In genomic region chr2:65003433-65003832, GRCm38 (mm10) we compare ENCODE assay signal across 8 mouse cellular contexts. TPM values are rescaled to one million over a fixed set of nuclear protein-coding genes. Genes with fewer than 3 reads are reported as not detected.
A peak's percentile ranks its signal among the peaks of the same experiment; 100 is the strongest.
DNase-seq lines count a peak whose midpoint lies in the region; ATAC-seq lines count a peak whose summit lies in the region.

No protein-coding gene starts in this region.

- H3K27ac ChIP-seq in embryonic facial prominence, embryonic 14.5 days (replicated peaks; ENCODE audit: low read depth, low read length), result no peak overlapping the region

- H3K4me2 ChIP-seq in embryonic facial prominence, embryonic 14.5 days (ENCODE audit: low read depth, low read length), result no peak overlapping the region

- no peak overlapping the region for H3K9ac ChIP-seq in embryonic facial prominence, embryonic 14.5 days (ENCODE audit: low read depth, low read length)

- 45% methylated on average over 2 of the region's 2 CpGs for WGBS in embryonic facial prominence, embryonic 14.5 days

- no peaks in the 10 kb centered on the region for H3K27me3 ChIP-seq in embryonic facial prominence, embryonic 14.5 days (replicated peaks; ENCODE audit: control insufficient read depth, insufficient read depth, low read length)

- H3K4me1 ChIP-seq in embryonic facial prominence, embryonic 14.5 days (ENCODE audit: control insufficient read depth, insufficient read depth, low read length), result no peaks in the 10 kb centered on the region

- H3K9me3 ChIP-seq in embryonic facial prominence, embryonic 14.5 days (ENCODE audit: control insufficient read depth, low read length), result no peaks in the 10 kb centered on the region

- no peak overlapping the region for H3K4me3 ChIP-seq in embryonic facial prominence, embryonic 14.5 days (ENCODE audit: low read depth, low read length)

- no peaks in the 10 kb centered on the region for H3K36me3 ChIP-seq in embryonic facial prominence, embryonic 14.5 days (ENCODE audit: control insufficient read depth, insufficient read depth, low read length)

- peak; percentile 13 for DNase-seq in gastrocnemius, postnatal 10 days
- no peak for DNase-seq in gastrocnemius, adult 8-10 months (ENCODE audit: low spot score in 2 of 2)
- DNase-seq in thymus, postnatal 0 days (ENCODE audit: low spot score), result peak; percentile 5
- DNase-seq in thymus, postnatal 10 days (ENCODE audit: low spot score in 2 of 2), result no peak
- DNase-seq in embryonic facial prominence, embryonic 14.5 days (ENCODE audit: low spot score), result peak; percentile 10
- DNase-seq in ovary, postnatal 36 days (ENCODE audit: low spot score), result peak; percentile 48
- DNase-seq in urinary bladder, postnatal 25 days (ENCODE audit: low spot score), result no peak
- no peak for DNase-seq in natural killer cell, adult 2 months (ENCODE audit: low spot score in 2 of 2)

- ATAC-seq in embryonic facial prominence, embryonic 14.5 days (ENCODE audit: low read depth), result no peak

RNA-seq across cellular contexts. Expression of gene Grb14, which starts 21.4 kb away (rescaled TPM):
- total RNA-seq in gastrocnemius, postnatal 10 days (2021), result 10 to 100 TPM; 13.6 to 18.7 TPM
- total RNA-seq in gastrocnemius, adult 8-10 months (2022), result 10 to 100 TPM; 10.3 to 26.3 (median 20.2) TPM
- 0.87 and 1.1 TPM in 2 replicates for polyA plus RNA-seq in thymus, postnatal 0 days (2015; fragmentation: Nextera tagmentation; extraction: Ambion mirVana)
- polyA plus RNA-seq in embryonic facial prominence, embryonic 14.5 days (2014; fragmentation: Nextera tagmentation; extraction: Ambion mirVana), result 11.6 and 12.0 TPM in 2 replicates

Comparison
In these comparisons a context has a peak if more than half of its experiments do, and no peak if none do; other contexts are left out.
1. DNase-seq: peak in gastrocnemius, postnatal 10 days (single experiment), thymus, postnatal 0 days (single experiment), embryonic facial prominence, embryonic 14.5 days (single experiment) and ovary, postnatal 36 days (single experiment); none in gastrocnemius, adult 8-10 months (0 of 2), thymus, postnatal 10 days (0 of 2), urinary bladder, postnatal 25 days (single experiment) and natural killer cell, adult 2 months (0 of 2).